Mouse (Mus musculus): ENCODE measurements at regions not wholly inside any gene's neighbourhood (a gene's known extent, or its start where the extent isn't known, plus 50 kb on each side); places are given as distances from the start of the nearest gene placed in this dataset.

DNA sequence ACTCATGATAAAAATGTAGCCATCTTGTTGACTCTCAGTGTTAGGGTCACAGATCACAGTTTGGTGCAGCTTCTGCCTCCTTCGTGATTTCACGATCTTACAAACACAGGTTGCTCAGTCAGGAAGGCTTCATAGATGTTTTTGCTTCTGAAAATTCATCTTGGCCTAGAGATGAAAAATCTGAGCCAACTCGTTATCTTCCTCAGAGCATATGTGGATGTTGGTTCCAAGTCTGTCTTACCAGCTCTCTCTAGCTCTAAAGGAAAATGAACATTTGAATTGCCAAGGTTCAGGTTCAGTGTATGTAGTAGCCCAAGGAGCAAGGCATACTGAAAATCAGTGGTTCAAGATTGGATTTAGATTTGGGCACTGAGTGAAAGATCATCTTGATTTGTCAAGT is 485.9 kb upstream of the B3gat1 start:
- peak in 1 of 2 experiments; percentile 6 for DNase-seq (ENCODE audit: low spot score in 2 of 2)

DNA sequence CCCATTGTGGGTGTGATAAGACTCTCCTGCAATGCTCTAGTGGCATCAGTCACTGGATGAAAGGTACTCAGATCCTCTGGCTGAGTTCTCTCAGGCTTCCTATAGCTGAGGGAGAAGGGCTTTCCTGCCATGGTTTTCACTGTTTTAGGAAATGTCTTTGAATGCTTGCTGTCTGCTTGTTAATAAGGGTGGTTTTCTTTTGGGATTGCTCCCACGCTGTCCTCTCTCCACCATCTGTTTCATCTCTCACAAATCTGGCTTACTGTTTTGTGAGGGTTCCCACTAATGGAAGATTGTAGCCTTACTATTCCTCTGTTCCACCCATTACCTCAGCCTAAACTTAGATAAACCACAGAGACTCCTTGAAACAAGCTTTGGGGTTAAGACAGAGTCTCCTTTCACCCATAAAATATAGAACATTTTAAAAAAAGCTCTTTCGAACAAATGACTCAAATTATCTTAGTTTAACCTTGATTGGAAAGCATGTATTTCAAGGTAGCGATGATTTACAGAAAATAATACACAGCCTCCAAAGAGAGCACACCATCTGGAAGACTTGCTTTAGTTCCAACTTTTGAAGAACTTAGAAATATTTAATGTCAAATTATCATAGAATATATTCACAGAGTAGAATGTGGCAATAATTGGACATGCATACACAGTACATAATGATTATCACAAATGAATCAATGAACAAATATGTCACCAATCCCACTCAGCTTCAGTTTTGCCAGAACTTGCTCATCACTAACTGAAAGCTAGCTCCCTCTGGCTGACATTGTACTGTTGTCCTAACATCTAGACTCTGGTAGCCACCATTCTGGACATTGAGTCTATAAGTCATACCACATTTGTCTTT is 468.4 kb upstream of the B3gat1 start:
- peak; percentile 78 to 92 for DNase-seq (ENCODE audit: low spot score in 2 of 2)

Data from layer of hippocampus, adult 18-20 months (tissue).